Mouse (Mus musculus) ovary, adult 18-20 months (tissue): ENCODE measurements around the gene Gm5416.
"Not testable (repeated sequence)": the region's sequence is repeated elsewhere in the genome, so short reads cannot be mapped to it uniquely, and the experiment has no call there.

Experiments used
- DNase-seq: peaks from one replicate; pipeline ENCODE4 v3.0.0; 2022; ENCODE audit warnings: low spot score, mixed read lengths

Gene Gm5416

GRCm38 (mm10) chr16:36209967-36210453 lies at the start of gene Gm5416:
Gm5416 (plus strand) TSS chr16:36210403.
- DNase-seq = no peak

- DNase-seq = not testable (repeated sequence)
These were observed 42.4 kb upstream of the Gm5416 start for GRCm38 (mm10) chr16:36167841-36168240.

GRCm38 (mm10) chr16:36176108-36176507 lies 34.1 kb upstream of the Gm5416 start:
- DNase-seq = no peak

- DNase-seq = no peak
These were observed 30.3 kb upstream of the Gm5416 start for GRCm38 (mm10) chr16:36179910-36180309.

- DNase-seq = not testable (repeated sequence)
These were observed 26.3 kb upstream of the Gm5416 start, which contains the start of gene Gm5483 for GRCm38 (mm10) chr16:36183912-36184311. Gm5483 (plus strand) TSS chr16:36184212.

- no peak for DNase-seq
These were observed 11.0 kb upstream of the Gm5416 start for GRCm38 (mm10) chr16:36199226-36199625.

GRCm38 (mm10) chr16:36203846-36204245 lies 6.4 kb upstream of the Gm5416 start:
- no peak for DNase-seq

- not testable (repeated sequence) for DNase-seq
These were observed 4.5 kb upstream of the Gm5416 start for GRCm38 (mm10) chr16:36205684-36206083.

GRCm38 (mm10) chr16:36221168-36221567 lies 11.0 kb downstream of the Gm5416 start, which contains the start of gene 2010005H15Rik:
2010005H15Rik (plus strand) TSS chr16:36221468.
- DNase-seq = not testable (repeated sequence)

GRCm38 (mm10) chr16:36260585-36260984 lies 50.4 kb downstream of the Gm5416 start:
- DNase-seq = not testable (repeated sequence)
